Mouse (Mus musculus) mouse embryonic stem cell (cell line): Measurements from ENCODE around the gene Dexi.

Experiments
- in situ Hi-C, 2 experiments: fragments of 300-500 bp; cut with MboI; formaldehyde crosslinking; loops; 1 replicate in 1 of 2; 3 replicates in 1 of 2; pipeline ENCODE4 v1.14.3; 2019 to 2020; ENCODE audit warnings: low sequenced_read_pairs in 2 of 2, low pct_unique_long_range_greater_than_20kb in 1 of 2, mixed read lengths in 1 of 2; ENCODE audit not compliant: unreplicated experiment in 1 of 2

Dexi gene

DNA sequence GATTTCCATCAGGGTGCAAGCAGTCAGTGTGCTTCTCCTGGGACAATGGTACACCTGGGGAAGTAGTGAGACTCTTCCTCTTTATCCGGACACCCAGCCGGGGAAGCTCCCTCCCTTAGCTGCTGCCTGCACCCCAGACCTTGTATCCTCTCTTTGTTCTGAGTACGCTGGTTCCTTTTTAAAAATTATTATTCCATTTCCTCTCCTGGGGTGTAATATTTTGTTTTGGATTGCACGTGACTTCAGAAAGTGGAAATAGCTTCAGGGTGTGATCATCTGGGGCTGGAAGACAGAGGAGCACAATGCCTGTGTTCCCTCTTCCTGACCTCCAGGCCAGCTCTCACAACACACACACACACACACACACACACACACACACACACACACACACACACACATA is 60.5 kb downstream of the Dexi start:
- in situ Hi-C loops, result no loop called here

GRCm38 (mm10) chr16:10479857-10480256 is 63.0 kb downstream of the Dexi start, which contains the start of gene Ciita:
Ciita (plus strand) TSS chr16:10480059.
- in situ Hi-C loops, result no loop called here

GRCm38 (mm10) chr16:10475919-10476318 is 66.9 kb downstream of the Dexi start:
- in situ Hi-C loops, result no loop called here

DNA sequence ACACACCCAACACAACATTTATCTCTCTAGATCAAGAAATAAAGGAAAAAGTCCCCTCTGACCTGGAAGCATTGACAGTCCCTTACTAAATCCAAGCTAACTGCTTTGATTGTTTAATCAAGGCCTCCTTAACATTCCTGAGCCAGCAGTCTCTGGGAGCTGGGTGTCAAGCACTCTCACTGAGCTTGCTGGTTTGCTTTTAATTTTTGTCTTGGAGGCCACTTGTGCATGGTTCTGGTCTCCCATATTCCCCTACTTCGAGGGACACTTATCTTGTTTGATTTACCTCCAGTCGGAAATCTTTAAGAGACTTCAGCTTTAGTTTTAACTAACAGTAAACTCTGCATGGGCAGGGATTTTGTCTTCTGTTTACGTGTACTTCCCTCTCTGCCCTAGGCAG is 67.9 kb downstream of the Dexi start:
- in situ Hi-C loops, result no loop called here

DNA sequence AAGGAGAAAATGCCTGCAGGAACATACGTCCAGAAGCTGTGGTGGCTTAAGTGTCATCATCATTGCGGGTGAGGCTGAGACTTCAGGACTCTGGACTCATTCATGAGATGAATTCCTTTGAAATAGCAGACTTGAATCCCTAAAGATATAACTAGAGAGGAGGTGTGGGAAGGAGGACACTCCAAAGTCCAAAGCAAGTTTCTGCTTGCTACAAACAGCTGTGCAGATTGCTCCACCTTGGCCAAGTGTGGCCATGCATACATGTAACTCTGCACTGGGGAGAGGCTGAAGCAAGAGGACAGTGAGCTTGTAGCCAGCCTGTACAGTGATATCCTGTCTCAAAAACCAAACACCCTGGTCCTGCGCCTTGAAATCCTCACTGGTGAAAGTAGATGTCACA is 70.9 kb downstream of the Dexi start:
- in situ Hi-C loops, result no loop called here

DNA sequence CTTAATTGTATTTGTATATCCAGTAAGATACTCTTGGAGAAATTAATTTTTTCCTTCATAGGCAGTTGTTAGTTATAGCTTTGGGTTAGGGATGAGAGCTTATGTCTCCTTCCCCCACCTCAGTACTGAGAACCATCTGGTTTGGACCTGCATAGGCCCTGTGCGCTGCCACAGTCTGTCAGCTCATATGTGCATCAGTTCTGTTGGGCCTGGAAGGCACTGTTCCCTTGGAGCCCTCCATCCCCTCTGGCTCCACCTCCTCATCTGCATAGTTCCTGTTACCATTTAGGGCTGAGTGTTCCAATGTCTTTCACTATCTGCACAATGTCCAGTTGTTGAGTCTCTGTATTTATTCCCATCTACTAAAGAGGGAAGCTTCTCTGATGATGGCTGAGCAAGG is 74.7 kb downstream of the Dexi start:
- in situ Hi-C loops, result no loop called here

DNA sequence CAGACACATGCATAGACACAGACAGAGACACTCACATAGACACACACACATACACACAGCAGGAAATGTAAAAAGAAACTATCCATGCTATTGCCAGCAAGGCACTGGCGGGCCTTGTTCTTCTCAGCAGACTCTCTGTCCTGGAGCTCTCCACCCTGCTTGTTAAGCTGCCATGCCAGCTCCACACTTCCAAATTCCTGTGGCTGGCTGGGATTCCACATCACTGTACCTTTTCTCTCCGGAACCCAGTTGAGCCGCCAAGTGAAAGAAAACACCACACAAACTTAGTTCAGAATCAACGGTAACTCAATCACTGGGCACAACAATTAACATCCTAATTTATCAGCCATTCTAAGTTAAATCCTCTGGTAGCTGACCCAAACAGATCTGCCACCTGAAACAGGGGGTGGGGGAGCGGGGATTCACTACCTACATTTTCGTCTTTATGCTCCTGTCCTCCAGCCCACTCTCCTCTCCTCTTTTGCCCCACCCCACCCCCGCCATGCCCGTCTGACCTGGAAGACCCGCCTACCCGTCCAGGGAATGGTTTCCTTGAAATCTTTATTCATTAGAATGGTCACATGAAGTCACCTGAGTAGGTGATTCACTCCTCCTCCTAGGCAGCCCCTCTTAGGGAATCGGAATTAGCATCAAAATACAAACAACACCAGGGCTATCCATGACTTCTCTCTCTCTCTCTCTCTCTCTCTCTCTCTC is 75.3 kb downstream of the Dexi start:
- in situ Hi-C loops, result no loop called here

GRCm38 (mm10) chr16:10465011-10465681 is 77.7 kb downstream of the Dexi start:
- in situ Hi-C loops, result no loop called here

DNA sequence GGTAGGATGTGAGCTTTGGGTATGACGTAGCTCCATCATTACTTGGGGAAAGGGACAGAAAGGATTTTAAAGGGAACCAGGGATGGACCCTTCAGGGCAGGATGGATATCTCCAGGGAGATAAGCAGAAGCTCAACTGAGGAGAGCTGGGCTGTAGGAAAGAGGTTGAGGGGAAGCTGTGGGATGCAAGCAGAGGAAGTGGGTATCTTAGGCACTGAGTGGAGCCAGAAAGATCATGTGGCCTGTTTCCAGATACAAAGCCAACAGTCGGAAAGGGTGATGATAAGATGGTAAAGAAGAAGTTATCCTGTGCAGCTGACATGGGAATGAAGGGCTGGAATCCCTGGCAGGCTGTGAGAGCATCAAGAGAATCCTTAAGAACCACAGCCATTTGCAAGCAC is 81.7 kb downstream of the Dexi start:
- in situ Hi-C loops, result no loop called here

DNA sequence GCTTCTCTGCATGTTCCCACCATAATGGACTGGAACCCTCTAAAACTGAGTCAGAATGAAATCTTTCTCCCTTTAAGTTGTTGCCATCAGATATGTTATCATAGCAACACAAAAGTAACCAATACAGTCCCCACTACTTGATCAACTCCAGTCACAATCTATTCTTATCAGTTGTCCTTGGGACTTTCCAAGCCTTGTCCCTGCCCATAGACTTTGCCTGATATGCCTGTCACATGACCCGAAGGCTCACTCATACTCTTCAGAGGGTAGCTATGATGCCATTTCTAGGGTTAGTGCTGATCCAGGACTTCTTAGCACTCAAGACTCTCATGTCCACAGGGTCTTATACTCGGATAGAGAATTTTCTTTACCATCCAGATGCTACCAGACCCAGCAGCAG is 82.7 kb downstream of the Dexi start:
- in situ Hi-C loops, result no loop called here

DNA sequence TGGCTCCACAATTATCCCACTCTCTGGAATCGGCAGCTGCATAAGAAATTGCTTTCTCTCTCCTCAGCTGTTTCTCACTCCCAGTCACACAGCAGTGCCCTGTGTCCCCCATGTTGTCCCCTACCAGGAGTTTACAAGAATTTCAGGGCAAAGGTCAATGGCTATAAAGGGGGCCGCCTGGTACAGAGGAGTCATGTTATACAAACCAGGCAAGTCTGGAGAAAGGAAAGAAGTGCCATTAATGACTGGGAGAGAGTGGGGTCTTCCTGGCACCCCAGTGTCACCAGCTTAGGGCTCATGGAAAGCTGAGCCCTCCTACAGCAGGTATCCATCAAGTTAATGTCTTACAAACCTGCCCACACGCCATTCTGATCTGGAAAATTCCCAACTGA is 88.3 kb downstream of the Dexi start:
- in situ Hi-C loops, result no loop called here

DNA sequence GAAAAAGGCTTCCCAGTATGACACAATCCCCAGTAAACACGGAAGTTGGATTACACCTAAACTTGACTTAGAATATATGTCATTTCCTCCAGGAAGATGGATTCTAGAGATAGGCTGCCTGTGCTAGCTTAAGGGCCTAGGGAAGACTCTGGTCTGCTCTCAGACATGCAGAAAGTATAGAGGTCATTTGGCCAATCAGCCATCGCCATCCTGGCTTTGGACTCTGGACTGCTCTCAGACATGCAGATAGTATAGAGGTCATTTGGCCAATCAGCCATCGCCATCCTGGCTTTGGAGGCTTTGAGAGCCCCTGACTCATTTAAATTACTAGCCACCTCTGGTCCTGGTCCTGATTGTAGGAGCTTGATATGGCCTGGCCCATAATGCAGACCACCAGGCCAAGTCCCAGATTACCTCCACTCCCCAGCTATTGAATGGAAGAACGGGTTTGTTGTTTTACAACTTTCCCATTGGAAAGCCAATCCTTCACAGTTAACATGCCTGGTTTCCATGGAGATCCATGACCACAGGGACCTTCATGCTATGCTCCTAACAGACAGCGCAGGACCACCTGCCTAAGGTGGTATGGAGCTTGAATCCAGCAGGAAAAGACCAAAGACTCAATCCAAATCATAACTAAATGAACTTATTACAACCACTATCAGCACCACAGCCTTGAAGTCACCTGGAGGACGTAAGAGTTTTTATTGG is 88.8 kb downstream of the Dexi start:
- in situ Hi-C loops, result no loop called here
